Mouse (Mus musculus) embryonic fibroblast, embryonic 13.5 days (primary cell): ENCODE data around the gene Adgrg5.

Experiments
- CTCF ChIP-seq: IDR thresholded peaks from 2 replicates; pipeline ENCODE4 v1.5.1; 2011; ENCODE audit warnings: mild to moderate bottlenecking, control low read depth, low read length, moderate library complexity, borderline replicate concordance; ENCODE audit not compliant: insufficient read depth
- POLR2A ChIP-seq: IDR thresholded peaks from 2 replicates; pipeline ENCODE4 v1.6.1; 2011; ENCODE audit warnings: low read depth, mild to moderate bottlenecking, control low read depth, low read length, moderate library complexity

- TF ChIP-seq POLR2A = no peak
- TF ChIP-seq CTCF = peak; percentile 49; the same call in 1 of the 2 replicates
Measured at GRCm38 (mm10) chr8:94950046-94950445, 26.6 kb downstream of the Adgrg5 start.
